Mouse (Mus musculus) ES-E14 (cell line): Measurements from ENCODE around the gene Lhfp.

ENCODE experiments used
- CHD2 ChIP-seq: IDR thresholded peaks from 2 replicates; pipeline ENCODE4 v1.6.1; 2014; ENCODE audit warnings: mild to moderate bottlenecking, low read depth, low read length, inconsistent platforms
- HCFC1 ChIP-seq: IDR thresholded peaks from 2 replicates; pipeline ENCODE4 v1.6.1; 2012; ENCODE audit warnings: low read length, inconsistent platforms, borderline replicate concordance; ENCODE audit not compliant: insufficient read depth
- ZNF384 ChIP-seq: IDR thresholded peaks from 2 replicates; pipeline ENCODE4 v1.6.1; 2012; ENCODE audit warnings: low read depth, low read length, inconsistent platforms

DNA sequence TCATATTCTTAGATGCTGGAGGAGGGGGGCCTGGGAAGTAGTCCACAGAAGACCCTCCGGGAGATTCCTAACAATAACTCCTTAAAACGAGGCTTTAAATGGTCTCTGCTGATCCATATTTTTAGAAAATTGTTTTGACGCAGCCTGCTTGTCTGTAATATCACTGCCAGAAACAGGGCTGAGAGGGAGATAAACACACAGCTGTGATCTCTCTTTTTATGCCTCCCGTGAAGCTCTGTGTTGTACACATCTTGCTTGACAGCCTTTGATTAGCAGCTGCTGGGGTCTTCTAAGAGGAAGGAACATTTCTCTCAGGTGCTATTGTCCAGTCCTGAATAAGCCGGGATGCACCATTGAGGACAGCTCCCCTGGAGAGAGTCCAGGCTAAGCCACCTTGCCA, 176.4 kb downstream of the Lhfp start:
- TF ChIP-seq CHD2 (no peak), ZNF384 (no peak), HCFC1 (no peak)
